Mouse (Mus musculus) CH12.LX (cell line): Measurements from ENCODE around the gene Rab28. TPM values are rescaled to one million over a fixed set of nuclear protein-coding genes. Genes with fewer than 3 reads are reported as not detected.
A peak's percentile ranks its signal among the peaks of the same experiment; 100 is the strongest.

Experiments used
- DNase-seq: peaks from one replicate; pipeline ENCODE4 v3.0.0-alpha.2; 2013; ENCODE audit errors: extremely low read depth
- H3K27ac ChIP-seq: 2 replicates; pipeline ENCODE4 v1.5.1; 2012; ENCODE audit warnings: low read depth, mild to moderate bottlenecking, control low read depth, moderate library complexity; ENCODE audit not compliant: insufficient read depth
- H3K27me3 ChIP-seq: replicated peaks from 2 replicates; pipeline ENCODE3; 2012; ENCODE audit warnings: inconsistent platforms
- H3K36me3 ChIP-seq, 2 experiments: replicated peaks in 1 of 2; 2 replicates each; pipeline versions ENCODE3 to v1.6.1; 2012; ENCODE audit warnings: inconsistent platforms in 1 of 2, low read length in 1 of 2, mild to moderate bottlenecking in 1 of 2, mixed read lengths in 1 of 2, moderate library complexity in 1 of 2; ENCODE audit not compliant: control insufficient read depth in 1 of 2, insufficient read depth in 1 of 2
- H3K4me1 ChIP-seq, 2 experiments: 2 replicates each; pipeline ENCODE4 v1.6.1; 2012; ENCODE audit warnings: inconsistent platforms in 1 of 2, moderate library complexity in 1 of 2; ENCODE audit not compliant: insufficient read depth in 2 of 2, control insufficient read depth in 1 of 2
- H3K4me2 ChIP-seq: 2 replicates; pipeline ENCODE4 v1.6.1; 2012; ENCODE audit warnings: low read depth, mild to moderate bottlenecking, control low read depth; ENCODE audit not compliant: poor library complexity, insufficient read depth, severe bottlenecking
- H3K4me3 ChIP-seq, 3 experiments: fragments of 150-350 bp in 1 of 3; sonication (generic) in 1 of 3; replicated peaks in 1 of 3; 2 replicates each; pipeline versions ENCODE3 to v1.5.1; 2011 to 2012; ENCODE audit warnings: low read depth in 2 of 3, low read length in 2 of 3, mild to moderate bottlenecking in 2 of 3, moderate library complexity in 2 of 3, control low read depth in 1 of 3, improper control_type of control experiment in 1 of 3, inconsistent platforms in 1 of 3, mixed read lengths in 1 of 3; ENCODE audit not compliant: poor library complexity in 1 of 3
- H3K79me2 ChIP-seq: replicated peaks from 2 replicates; pipeline ENCODE4 v1.6.1; 2012; ENCODE audit warnings: mild to moderate bottlenecking, moderate library complexity; ENCODE audit not compliant: control insufficient read depth, poor library complexity, insufficient read depth, severe bottlenecking; ENCODE audit errors: extremely low read depth
- H3K9ac ChIP-seq: 2 replicates; pipeline ENCODE4 v1.6.1; 2012; ENCODE audit warnings: low read depth, mild to moderate bottlenecking, control low read depth, moderate library complexity; ENCODE audit not compliant: insufficient read depth
- H3K9me3 ChIP-seq: replicated peaks from 2 replicates; pipeline ENCODE3; 2012; ENCODE audit warnings: low read length, inconsistent platforms, mixed read lengths
- BHLHE40 ChIP-seq: IDR thresholded peaks from 2 replicates; pipeline ENCODE4 v1.6.1; 2011; ENCODE audit warnings: mild to moderate bottlenecking, low read depth, low read length, improper control_type of control experiment
- CHD2 ChIP-seq: IDR thresholded peaks from 2 replicates; pipeline ENCODE4 v1.6.1; 2011; ENCODE audit warnings: low read length, improper control_type of control experiment
- CTCF ChIP-seq, 2 experiments: IDR thresholded peaks in 1 of 2; conservative IDR thresholded peaks in 1 of 2; 2 replicates each; pipeline ENCODE4 v1.5.1; 2011 to 2012; ENCODE audit warnings: low read depth in 2 of 2, low read length in 2 of 2, improper control_type of control experiment in 1 of 2, inconsistent platforms in 1 of 2, mild to moderate bottlenecking in 1 of 2, moderate library complexity in 1 of 2
- E2F4 ChIP-seq: IDR thresholded peaks from 2 replicates; pipeline ENCODE4 v1.6.1; 2011; ENCODE audit warnings: low read depth, low read length, improper control_type of control experiment; ENCODE audit not compliant: insufficient replicate concordance
- ELF1 ChIP-seq: IDR thresholded peaks from 2 replicates; pipeline ENCODE4 v1.6.1; 2014; ENCODE audit warnings: low read depth, mild to moderate bottlenecking, inconsistent platforms, low read length, improper control_type of control experiment
- ETS1 ChIP-seq: conservative IDR thresholded peaks from 2 replicates; pipeline ENCODE4 v1.6.1; 2012; ENCODE audit warnings: low read depth, mild to moderate bottlenecking, inconsistent platforms, low read length, improper control_type of control experiment, moderate library complexity
- IRF4 ChIP-seq: IDR thresholded peaks from 2 replicates; pipeline ENCODE4 v1.6.1; 2014; ENCODE audit warnings: low read depth, mild to moderate bottlenecking, inconsistent platforms, low read length, improper control_type of control experiment
- JUN ChIP-seq: IDR thresholded peaks from 2 replicates; pipeline ENCODE4 v1.6.1; 2011; ENCODE audit warnings: low read depth, mild to moderate bottlenecking, low read length, improper control_type of control experiment, moderate library complexity; ENCODE audit not compliant: insufficient read depth
- JUND ChIP-seq: conservative IDR thresholded peaks from 2 replicates; pipeline ENCODE4 v1.6.1; 2011; ENCODE audit warnings: low read depth, low read length, improper control_type of control experiment
- KAT2A ChIP-seq: IDR thresholded peaks from 2 replicates; pipeline ENCODE4 v1.6.1; 2012; ENCODE audit warnings: low read length, improper control_type of control experiment, inconsistent platforms; ENCODE audit not compliant: insufficient replicate concordance
- MAX ChIP-seq: IDR thresholded peaks from 2 replicates; pipeline ENCODE4 v1.6.1; 2011; ENCODE audit warnings: low read length, improper control_type of control experiment
- MAZ ChIP-seq: IDR thresholded peaks from 2 replicates; pipeline ENCODE4 v1.6.1; 2012; ENCODE audit warnings: low read depth, mild to moderate bottlenecking, inconsistent platforms, low read length, improper control_type of control experiment, moderate library complexity
- MEF2A ChIP-seq: IDR thresholded peaks from 2 replicates; pipeline ENCODE4 v1.6.1; 2014; ENCODE audit warnings: low read depth, mild to moderate bottlenecking, inconsistent platforms, low read length, improper control_type of control experiment, borderline replicate concordance
- MXI1 ChIP-seq: IDR thresholded peaks from 2 replicates; pipeline ENCODE4 v1.6.1; 2011; ENCODE audit warnings: mild to moderate bottlenecking, low read depth, low read length, improper control_type of control experiment
- POLR2A ChIP-seq: IDR thresholded peaks from 2 replicates; pipeline ENCODE4 v1.6.1; 2011; ENCODE audit warnings: low read depth, mild to moderate bottlenecking, improper control_type of control experiment, low read length
- RAD21 ChIP-seq: IDR thresholded peaks from 2 replicates; pipeline ENCODE4 v1.6.1; 2011; ENCODE audit warnings: low read depth, mild to moderate bottlenecking, low read length, improper control_type of control experiment, moderate library complexity
- UBTF ChIP-seq: IDR thresholded peaks from 2 replicates; pipeline ENCODE4 v1.6.1; 2012; ENCODE audit warnings: low read depth, mild to moderate bottlenecking, inconsistent platforms, low read length, improper control_type of control experiment, moderate library complexity
- USF1 ChIP-seq: IDR thresholded peaks from 2 replicates; pipeline ENCODE4 v1.6.1; 2014; ENCODE audit warnings: low read depth, mild to moderate bottlenecking, inconsistent platforms, low read length, improper control_type of control experiment
- USF2 ChIP-seq: conservative IDR thresholded peaks from 2 replicates; pipeline ENCODE4 v1.6.1; 2011; ENCODE audit warnings: low read depth, low read length, improper control_type of control experiment
- ZMIZ1 ChIP-seq: IDR thresholded peaks from 2 replicates; pipeline ENCODE4 v1.6.1; 2012; ENCODE audit warnings: low read depth, mild to moderate bottlenecking, inconsistent platforms, low read length, improper control_type of control experiment
- dilution Hi-C: fragments of 300-500 bp; cut with MboI; formaldehyde crosslinking; loops from 2 replicates; pipeline ENCODE4 v1.14.3; 2020; ENCODE audit warnings: low sequenced_read_pairs; ENCODE audit not compliant: extremely low pct_unique_long_range_greater_than_20kb, extremely low pct_ligation_motif_present
- in situ Hi-C: fragments of 300-500 bp; cut with MboI; formaldehyde crosslinking; loops from 3 replicates; pipeline ENCODE4 v1.14.3; 2019; ENCODE audit warnings: low sequenced_read_pairs, low pct_ligation_motif_present, low pct_unique_long_range_greater_than_20kb, mixed read lengths
- polyA plus RNA-seq: library from polyadenylated mRNA; unstranded; fragments of >175 nt; gene quantifications from 2 replicates; pipeline ENCODE4 v1.2.1, GENCODE M21; 2012; ENCODE audit warnings: low read depth; ENCODE audit not compliant: insufficient read length
- total RNA-seq, 2 experiments: library from RNA; depleted of rRNA; stranded (reverse); fragments of 300-350 nt in 1 of 2; fragments of >200 nt in 1 of 2; gene quantifications; 2 replicates each; pipeline ENCODE4 v1.2.3; 2012 to 2014

Gene Rab28
- total and polyA plus RNA-seq, 3 experiments = 41.1 to 90.6 (median 42.2) TPM

- TF ChIP-seq KAT2A (no peak), MAX (peak; percentile 62; the same call in 1 of the 2 replicates), UBTF (no peak), MAZ (no peak), CTCF (conservative IDR thresholded peaks at IDR 0.05 in 1 of 2, IDR thresholded peaks at IDR 0.05 in 1 of 2; ENCODE audit: low read depth in 2 of 2, low read length in 2 of 2) (no peak), JUND (peak; percentile 12; the same call in 1 of the 2 replicates), CHD2 (no peak)
Measured at GRCm38 (mm10) chr5:41738817-41739216, 30.9 kb upstream of the Rab28 start (continued).

DNA sequence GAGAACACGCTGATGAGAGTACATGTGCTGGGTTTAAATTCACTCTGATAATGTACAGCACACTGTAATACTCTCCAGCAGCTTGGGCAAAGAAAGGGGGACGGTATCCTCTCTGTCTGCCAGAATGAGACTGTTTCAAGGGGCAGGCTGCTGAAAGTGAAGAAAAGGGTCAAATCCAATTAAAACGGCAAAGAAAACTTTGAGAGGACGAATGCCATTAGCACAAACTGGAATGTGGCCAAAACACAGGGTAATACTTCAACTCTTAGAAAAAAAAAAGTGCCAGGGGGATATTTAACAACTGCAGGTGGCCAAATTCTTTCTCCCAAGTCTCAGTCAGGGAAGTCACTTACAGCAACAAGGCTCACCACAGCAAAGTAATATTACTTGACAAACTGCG, 29.1 kb upstream of the Rab28 start:
- Histone ChIP-seq H3K4me1 (peaks cover 0 to 7% of the 10 kb centered on the region in 2 experiments; a peak in 2 of 4 replicates), H3K27me3 (no peaks in the 10 kb centered on the region), H3K4me3 (no peak overlapping the region), H3K4me2 (no peak overlapping the region), H3K36me3 (no peaks in the 10 kb centered on the region), H3K9me3 (peaks cover 5% of the 10 kb centered on the region), H3K79me2 (no peaks in the 10 kb centered on the region), H3K27ac (no peak overlapping the region), H3K9ac (no peak overlapping the region)
- no peak for TF ChIP-seq CTCF (conservative IDR thresholded peaks at IDR 0.05 in 1 of 2, IDR thresholded peaks at IDR 0.05 in 1 of 2; ENCODE audit: low read depth in 2 of 2, low read length in 2 of 2)
- TF ChIP-seq CHD2 = no peak
- TF ChIP-seq BHLHE40 = no peak
- no peak for TF ChIP-seq POLR2A
- no peak for TF ChIP-seq JUND
- TF ChIP-seq RAD21 = no peak
- DNase-seq = no peak
- in situ Hi-C loops = no loop called here
- dilution Hi-C loops = no loop called here

DNA sequence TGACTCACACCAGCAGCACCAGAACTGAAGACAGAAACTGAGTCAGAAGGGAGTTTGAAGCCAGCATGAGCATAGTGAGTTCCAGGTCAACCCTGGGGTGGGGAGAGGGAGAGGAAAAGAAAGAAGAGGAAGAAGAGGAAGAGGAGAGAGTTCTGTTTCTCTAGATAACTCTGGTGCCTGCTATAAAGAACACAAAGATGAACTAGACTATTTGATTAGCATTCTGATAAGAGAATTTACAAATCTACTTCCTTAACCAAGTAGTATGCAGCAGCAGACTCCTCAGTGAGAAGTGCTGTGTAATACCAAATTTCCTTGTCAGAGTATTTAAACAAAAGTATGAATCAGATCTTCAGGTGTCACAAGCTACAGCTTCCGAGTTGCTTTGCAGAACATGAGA, 19.1 kb upstream of the Rab28 start:
- Histone ChIP-seq H3K4me3 (no peak overlapping the region), H3K4me1 (no peaks in the 10 kb centered on the region), H3K27ac (no peak overlapping the region), H3K79me2 (no peaks in the 10 kb centered on the region), H3K36me3 (no peaks in the 10 kb centered on the region), H3K9ac (no peak overlapping the region), H3K4me2 (no peak overlapping the region), H3K27me3 (no peaks in the 10 kb centered on the region), H3K9me3 (no peaks in the 10 kb centered on the region)
- no peak for TF ChIP-seq KAT2A
- no peak for TF ChIP-seq USF2
- TF ChIP-seq IRF4 = no peak
- TF ChIP-seq MEF2A = no peak
- TF ChIP-seq MAX = no peak
- TF ChIP-seq ELF1 = no peak
- no peak for TF ChIP-seq JUN
- TF ChIP-seq MXI1 = no peak
- TF ChIP-seq ETS1 = no peak
- TF ChIP-seq ZMIZ1 = no peak
- TF ChIP-seq E2F4 = no peak
- no peak for TF ChIP-seq CTCF (conservative IDR thresholded peaks at IDR 0.05 in 1 of 2, IDR thresholded peaks at IDR 0.05 in 1 of 2; ENCODE audit: low read depth in 2 of 2, low read length in 2 of 2)
- TF ChIP-seq USF1 = no peak
- dilution Hi-C loops (no loop called here), in situ Hi-C loops (no loop called here)
- no peak for DNase-seq
